Mouse (Mus musculus): ENCODE measurements around the gene Acpp.

DNA sequence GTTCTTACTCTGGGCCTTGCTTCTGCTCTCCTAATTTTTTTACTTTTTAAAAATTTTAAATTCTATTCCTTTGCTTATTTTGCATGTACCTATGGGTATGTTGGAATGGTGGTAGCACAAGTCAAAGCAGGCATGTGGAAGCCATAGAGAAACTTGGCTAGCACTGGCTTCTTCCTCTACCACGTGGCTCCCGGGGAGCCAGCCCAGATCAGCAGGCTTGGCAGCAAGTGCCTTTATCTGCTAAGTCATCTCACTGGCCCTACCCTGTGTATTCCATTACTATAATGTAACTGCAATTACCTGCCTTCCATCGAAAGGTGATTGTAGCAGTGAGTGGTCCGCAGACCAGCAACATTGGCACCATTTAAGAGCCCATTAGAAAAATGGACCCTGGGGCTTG lies 22.8 kb upstream of the Acpp start:
- no peak for TF ChIP-seq CTCF (IDR thresholded peaks at IDR 0.05; ENCODE audit: low read depth)
- no peak for TF ChIP-seq EP300 (optimal IDR thresholded peaks at IDR 0.05)
